Mouse (Mus musculus) lung, postnatal 0 days (tissue): ENCODE measurements around the gene Cavin4.

Experiments
- CTCF ChIP-seq: IDR thresholded peaks from 2 replicates; pipeline ENCODE4 v1.5.1; 2016; ENCODE audit warnings: antibody characterized with exemption, mild to moderate bottlenecking
- EP300 ChIP-seq: IDR thresholded peaks from 2 replicates; pipeline ENCODE4 v1.6.1; 2016; ENCODE audit warnings: antibody characterized with exemption, mild to moderate bottlenecking, control low read depth

GRCm38 (mm10) chr4:48664021-48664420 lies 707 bp downstream of the Cavin4 start:
- TF ChIP-seq CTCF (no peak), EP300 (no peak)
